Mouse (Mus musculus) retina, adult 2 months (tissue): ENCODE measurements around the gene Tmem63b.

Source experiments
- DNase-seq: peaks from one replicate; pipeline ENCODE4 v3.0.0-alpha.2; 2012; ENCODE audit warnings: low read depth, low spot score

Gene Tmem63b

DNA sequence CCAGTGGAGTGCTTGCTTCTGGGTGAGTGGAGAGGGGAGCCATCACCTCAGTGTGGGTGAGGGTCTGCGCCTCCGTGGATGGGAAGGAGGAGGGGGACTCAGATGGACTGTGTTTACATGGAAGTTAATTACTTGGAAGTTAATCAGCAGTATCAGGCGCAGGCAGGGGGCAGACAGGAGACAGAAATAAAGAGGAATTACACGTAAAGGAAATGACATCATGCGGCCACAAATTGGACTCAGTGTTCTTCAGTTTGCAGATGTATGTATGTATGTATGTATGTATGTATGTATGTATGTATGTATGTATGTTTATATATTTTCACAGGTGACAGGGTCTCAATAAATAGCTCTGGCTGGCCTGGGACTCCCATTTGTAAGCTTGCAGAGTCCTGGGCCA, 20.1 kb upstream of the Tmem63b start:
- DNase-seq, result no peak

DNA sequence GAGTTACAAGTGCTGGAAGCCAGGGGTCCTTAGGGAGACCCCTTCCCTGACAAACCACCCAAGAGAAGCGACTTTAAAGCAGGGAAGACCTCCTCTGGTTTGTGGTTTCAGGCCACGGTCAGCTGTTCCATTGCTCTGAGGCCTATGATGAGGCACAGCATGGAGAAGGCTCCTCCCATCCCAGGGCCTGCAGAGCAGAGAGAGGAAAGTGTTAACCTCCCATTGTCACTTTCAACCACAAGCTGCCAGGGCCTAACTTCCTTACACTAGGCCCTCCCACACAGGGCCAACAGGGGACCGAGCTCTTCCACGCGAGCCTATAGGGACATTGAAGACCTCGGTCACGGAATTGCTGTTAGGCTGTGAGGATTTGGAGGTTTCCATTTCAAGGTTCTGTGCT, 16.5 kb upstream of the Tmem63b start:
- DNase-seq, result no peak

DNA sequence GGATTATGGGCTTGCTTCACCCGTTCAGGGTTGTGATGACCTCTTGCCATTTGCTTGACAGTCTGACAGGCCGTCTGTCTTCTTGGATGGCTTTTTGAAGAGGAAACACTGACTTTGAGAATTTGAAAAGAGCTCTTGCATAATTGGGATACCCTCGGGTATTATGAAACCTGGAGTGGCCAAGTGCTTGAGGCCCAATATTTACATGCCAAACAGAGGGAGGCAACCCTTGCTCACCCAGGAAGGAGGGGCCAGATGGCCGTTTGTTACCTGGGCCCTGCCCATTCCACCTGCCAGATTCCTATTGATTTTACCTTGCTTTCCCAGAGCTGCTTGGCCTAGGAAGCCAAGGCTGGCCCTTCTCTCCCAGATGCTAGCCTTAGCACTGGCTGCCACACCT, 15.5 kb upstream of the Tmem63b start:
- no peak for DNase-seq

DNA sequence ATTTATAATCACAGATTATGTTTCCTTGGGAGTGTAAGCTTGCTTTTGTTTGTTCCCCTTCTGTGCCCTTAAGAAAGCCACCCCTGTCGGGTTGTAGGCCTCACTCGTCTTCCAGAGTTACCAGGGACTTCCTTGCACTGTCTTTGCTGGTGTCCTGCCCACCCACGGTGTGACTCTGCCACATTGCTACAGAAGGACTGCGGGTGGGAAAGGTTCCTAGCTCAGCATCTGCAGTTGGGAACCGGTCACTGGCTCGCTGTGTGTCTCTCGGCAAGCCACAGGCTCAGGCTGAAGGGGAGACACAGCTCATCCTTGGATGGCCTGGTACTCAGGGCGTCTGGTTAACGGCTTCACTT, 14.5 kb upstream of the Tmem63b start:
- no peak for DNase-seq

DNA sequence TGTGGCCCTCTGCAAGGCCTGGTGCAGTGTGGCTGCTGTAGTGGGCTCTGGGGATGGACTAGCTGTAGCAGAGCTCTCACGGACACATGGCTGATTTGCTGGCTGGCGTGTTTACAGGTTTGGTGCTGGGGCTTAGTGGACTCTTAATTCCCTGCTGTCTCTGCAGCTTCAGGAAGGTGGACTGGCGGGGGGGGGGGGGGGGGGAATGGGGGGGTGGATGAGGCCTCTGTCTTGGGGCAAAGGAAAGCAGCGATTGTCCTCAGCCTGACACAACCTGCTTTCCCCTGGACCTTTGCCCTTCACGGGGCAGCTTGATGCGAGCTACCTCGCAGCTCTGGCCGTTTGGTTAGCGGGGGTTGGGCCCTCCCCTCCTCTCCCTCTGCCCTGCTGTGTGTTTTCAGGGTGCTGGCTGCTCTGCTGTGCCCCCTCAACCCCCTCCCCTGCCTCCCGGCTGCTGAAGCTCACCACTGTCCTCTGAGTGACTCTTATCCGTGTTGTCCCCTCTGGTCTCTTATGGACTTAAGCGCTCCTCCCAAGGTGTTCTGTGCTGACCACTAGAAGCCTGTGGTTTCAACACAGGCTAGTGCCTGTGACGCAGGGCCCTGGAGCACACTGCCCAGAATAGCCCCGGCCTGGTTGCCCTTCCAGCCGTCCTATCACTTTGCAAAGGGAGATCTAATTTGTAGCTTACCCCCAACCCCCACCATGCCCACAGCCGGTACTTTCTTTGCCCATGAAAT, 14.0 kb upstream of the Tmem63b start:
- peak; percentile 74 for DNase-seq

DNA sequence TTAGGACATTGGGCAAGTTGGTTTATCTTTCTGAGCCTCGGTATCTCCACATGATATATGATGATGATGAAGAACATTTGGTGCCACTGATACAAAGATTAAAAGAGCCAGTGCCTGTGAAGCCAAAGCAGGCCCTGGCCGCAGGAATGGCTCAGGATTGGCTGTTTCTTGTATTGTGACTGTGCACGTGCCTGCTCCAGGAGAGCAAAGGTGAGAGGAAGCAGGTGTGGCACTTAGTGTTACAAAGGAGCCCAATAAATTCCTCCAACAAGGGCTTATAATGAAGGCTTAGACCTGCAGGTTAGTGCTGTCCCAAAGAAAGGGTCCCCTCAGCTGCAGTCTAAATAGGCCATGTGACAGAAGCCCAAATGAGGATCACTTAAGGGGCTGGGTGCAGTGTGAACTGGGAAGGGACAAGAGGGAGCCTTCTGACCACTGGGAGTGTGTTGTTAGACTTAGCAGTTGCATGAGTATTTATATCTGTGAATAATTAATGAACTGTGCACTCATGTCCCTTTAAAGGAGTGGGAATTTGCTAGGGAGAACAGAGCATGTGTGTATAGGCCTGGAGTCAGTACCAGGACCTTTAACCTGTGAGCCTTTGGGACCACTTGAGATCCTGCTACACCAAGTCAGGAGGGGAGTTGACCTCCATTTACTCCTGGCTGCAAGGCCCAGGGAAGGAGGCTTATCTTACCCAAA, 12.5 kb upstream of the Tmem63b start:
- no peak for DNase-seq

DNA sequence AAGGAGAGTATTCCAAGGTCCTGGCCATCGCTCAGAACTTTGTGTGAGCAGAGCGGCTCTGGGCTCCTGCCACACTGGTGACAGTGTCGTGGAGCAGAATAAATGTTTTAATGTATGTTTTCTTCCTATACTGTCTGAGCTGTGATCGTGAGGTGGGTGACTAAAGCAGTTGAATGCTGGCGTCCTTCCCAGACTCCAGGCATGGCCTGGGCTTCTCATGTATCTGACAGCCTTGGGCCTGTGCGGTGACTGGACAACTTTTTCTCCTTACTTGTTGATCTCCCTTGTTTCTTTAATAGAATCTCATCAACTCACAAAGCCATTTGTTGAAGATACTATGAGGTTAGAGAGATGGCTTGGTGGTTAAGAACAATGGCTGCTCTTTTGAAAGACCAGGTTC, 11.7 kb upstream of the Tmem63b start:
- no peak for DNase-seq

DNA sequence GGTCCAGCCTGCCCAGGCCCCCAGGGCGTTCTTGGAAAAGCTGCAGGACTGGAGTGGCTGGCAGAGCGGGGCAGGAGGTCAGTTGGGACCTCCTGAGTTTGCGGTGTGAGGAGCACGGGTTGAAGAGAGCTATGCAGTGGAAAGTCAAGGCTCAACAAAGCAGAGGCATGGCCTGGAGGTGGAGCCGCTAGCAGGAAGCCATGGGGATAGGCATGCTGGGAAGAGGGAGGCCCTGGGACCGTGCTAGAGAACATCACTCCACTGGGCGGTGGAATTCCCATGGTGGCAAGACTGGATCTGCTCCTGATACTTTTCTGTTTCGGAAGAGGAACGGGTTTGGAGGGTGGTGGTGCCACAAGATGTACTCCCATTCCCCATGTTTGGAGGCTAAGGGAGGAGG, 10.3 kb upstream of the Tmem63b start:
- no peak for DNase-seq

DNA sequence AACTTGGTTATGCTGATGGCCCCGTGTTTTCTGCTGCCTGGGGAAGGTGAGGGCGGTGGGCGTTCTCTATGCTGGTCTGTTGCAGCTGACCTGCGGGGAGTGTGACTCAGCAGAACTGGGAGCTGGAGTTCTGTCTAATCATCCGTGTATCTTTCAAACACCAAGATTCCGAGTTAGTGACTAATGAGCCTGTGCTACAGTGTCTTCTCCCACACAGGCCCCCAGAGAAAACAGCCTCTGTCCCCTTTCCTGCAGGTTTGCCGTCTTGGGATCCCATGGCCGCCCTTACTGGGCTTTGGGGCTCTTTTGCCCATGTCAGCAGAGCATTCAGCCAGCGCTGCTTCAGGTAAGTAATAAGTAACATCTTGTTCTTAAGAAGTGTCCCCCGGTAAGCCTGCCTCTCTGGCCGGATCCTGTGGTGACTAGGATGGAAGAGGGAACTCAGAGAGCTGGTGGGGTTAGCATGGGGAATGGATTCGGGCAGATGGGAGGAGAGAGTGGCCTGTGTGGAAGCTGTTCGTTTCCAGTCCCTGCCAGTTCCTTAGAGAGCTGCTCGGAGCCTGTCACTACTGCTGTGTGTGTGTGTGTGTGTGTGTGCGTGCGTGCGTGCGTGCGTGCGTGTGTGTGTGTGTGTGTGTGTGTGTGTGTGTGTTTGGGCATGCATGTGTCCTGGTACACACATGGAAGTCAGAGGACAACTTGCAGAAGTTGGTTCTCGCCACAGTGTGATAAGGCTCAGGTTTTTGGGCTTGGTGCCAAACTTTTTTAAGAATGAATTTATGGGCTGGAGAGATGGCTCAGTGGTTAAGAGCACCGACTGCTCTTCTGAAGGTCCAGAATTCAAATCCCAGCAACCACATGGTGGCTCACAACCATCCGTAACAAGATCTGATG, 8.8 kb upstream of the Tmem63b start:
- DNase-seq, result no peak

DNA sequence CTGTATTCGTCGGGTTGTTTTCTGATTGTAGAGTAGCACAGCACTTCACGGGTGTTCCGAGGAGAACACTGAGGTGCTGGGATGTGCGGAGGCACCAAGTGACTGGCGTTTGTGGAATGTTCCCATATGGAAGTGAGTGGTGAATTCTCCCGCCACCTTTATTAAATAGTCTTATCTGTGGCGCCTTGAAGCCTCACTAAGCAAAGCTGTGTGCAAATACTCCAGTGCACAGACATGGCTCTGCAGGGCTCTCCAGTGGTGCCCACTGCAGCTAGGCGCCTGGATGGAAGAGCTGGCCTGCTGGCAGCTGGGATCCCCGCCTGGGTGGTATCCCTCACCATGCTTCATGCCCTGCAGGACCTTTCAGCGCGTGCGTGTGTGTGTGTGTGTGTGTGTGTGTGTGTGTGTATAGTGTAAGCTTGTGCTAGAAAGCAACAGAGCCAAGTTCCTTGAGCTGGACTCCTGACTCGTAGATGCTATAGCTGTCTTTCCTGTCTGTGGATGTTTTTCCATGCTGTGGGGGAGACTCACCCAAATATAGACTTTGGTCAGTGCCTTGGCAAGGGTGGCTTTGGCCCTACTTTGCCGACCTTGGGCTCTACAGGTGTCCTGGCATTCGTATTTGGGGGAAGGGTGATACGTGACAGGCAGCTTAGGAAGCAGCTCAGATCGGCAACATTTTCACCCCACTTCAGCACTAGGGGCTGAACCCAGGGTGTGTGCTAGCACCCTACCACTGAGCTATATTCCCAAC, 7.3 kb upstream of the Tmem63b start:
- DNase-seq, result no peak

DNA sequence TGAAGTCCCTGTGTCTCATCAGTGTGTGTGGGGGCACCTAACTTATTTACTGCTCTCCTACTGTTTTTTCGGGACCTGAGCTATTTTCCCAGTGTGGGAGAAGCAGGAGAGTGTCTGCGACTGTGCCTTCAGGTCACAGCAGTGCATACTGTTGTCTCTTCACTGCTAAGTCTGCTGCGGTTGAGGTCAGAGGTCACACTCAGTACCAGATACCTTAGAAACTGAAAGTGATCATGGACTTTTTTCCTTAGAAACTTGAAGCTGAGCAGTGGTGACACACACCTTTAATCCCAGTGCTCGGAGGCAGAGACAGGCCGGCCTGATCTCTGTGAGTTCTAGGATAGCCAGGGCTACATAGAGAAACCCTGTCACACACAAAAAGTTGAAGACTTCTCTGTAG, 5.5 kb upstream of the Tmem63b start:
- DNase-seq, result no peak

DNA sequence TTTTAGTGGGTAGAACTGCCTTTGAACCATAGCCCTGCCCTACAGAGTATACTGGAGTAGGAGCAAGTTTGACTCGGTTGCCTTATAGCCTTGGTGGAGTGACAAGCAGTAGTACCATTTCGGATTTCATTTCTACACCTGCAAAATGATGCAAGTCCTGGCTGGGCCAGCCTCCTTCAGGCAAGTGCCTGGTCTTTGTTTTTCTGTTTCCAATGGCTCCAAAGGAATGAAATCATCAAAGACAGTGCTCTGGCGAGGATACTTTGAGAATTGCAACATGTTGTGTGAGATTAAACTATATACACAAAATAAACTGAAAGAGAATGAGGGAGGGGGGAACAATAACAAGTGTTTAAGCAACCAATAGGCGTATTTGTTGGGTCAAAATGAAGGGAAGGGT, 3.3 kb upstream of the Tmem63b start:
- DNase-seq, result no peak

DNA sequence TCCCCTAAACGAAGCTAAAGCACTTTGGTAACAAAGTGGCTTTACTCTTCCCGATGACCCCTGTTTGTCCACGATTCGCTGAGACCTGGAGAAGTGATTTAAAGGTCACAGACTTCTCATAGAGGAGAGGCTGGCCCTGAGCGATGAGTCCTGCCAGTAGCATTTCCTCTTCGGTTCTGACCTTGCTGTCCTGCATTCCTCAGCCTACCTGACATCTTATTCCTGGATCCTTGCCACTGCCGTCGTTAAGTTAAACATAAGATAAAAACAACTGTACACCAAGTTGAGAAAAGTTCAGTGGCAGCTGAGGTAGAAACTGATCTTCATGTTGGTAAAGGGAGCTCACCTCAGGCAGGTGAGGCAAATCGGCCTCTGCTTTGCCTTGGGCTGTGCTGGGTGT, 2.4 kb upstream of the Tmem63b start:
- DNase-seq, result no peak

DNA sequence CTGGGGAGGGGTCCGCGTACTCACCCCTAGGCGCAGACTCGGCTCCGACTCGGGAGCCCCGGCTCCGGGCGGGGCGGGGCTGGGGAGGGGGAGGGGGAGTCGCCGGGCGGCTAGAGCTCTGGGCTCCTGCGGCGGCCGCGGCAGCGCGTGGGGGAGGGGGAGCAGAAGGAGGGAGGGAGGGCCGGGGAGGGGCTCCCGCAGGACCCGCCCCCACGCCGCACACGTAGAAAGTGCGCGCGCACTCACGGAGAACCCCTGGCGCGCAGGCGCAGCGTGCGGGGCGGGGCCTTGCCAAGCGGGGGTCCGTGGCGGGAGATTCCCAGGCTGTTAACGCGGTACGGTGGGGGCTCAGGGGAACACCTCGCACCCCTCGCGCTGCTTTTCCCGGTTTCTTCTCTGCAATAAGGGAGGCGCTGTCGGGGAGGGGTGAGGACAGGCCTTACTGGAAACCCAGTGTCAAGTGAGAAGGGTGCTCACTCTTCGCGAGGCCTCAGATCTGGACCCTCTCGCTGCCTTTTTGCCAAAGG, 549 bp downstream of the Tmem63b start, which contains the start of gene Mrpl14:
Mrpl14 (plus strand) TSS at position 230 of the 527 bp plus-strand sequence.
- peak; percentile 91 for DNase-seq

DNA sequence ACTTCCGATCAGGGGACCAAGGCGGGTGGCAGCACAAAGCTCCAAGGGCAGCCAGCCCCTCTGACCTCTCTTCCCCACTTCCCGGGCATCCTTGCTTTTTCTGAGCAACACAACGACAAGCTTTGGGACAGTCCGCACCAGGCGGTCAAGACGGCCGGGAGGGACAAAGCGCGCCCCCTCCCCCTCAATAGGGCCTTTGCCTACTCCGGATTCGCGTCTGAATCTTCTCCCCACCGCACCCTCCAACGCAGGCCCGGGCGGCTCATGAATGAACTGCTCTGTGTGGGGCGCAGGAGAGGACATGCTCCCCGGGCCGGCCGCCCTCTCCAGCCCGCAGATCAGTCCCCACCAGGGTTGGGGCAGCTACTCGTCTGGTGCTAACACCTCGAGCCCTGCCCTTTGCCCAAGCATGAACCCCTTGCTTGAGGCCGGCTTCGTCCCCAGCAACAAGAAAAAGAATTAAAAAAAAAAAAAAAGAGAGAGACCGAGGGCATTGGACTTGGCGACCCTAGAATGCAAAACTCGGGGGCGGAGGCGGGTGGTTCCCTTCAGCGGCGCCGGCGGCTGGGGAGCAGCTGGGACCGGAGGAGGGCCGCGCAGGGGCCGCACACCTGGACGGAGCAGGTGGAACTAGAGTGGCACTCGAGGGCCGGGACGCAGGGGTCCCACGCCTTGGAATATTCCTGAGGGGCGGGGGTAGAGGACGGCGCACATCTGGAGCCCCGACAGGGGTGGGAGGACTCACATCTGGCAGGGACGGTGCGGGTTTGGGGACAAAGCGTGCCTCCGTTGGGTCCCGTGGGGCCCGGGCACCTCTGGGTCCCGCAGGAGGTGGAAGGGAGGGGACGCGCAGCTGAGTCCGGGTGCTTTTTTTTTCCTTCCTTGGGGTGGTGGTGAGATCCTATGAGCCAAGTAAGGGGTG, 1.3 kb downstream of the Tmem63b start:
- DNase-seq, result no peak

DNA sequence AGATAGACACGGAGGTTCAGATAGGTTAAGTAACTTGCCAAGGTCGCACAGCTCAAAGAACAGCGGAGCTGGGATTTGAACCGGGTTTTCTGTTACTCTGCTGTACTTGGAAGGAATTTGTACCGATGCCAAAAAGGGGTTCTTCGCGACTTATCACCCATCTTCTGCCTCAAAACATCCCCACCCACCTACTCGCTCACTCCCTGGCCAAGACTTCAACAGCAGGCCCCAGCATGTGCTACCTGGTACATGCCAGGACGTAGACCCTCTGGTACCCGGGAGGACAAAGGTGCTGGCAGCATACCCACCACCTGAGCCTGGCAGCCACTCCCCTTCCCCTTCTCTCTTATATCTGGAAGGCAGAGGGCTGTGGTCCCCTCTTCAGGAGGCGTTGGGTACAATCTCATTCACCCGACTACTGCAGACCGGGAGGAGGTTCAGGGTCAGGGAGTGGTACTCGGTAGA, 2.0 kb downstream of the Tmem63b start:
- DNase-seq, result no peak

DNA sequence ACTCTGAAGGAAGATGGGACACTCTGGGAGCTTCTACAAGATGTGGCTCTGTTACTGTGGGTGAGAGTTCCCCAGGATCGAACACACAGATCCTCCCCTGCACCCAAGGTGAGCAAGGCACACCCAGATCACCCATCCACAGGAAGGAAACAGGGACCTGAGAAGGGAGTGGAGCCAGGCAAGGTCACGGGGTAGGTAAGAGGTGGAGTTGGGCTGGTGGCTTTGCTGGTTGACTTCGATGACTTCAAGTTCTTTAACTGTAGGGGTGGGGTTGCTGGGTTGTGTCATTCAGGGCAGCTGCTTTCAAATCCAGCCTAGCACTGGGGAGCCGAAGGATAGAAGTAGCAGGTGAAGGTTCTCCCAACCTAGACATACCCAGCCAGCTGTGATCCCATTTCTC, 3.9 kb downstream of the Tmem63b start:
- DNase-seq, result no peak

DNA sequence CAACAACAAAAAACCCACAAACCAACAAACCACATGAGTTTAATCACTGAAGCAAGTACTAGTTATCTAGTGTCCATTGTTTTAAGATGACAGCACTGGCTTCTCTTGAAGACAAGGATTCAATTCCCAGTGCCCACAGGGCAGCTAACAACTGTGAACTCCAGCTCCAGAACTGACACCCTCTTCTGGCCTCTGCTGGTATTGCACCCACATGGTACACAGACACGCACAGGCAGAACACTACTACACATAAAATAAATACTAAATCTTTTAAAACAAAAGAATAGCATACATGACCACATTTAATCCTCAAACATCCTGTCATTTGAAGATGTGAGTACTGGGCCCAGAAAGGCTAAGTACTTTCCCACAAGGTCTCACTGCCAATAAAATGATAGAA, 5.1 kb downstream of the Tmem63b start:
- DNase-seq, result no peak

DNA sequence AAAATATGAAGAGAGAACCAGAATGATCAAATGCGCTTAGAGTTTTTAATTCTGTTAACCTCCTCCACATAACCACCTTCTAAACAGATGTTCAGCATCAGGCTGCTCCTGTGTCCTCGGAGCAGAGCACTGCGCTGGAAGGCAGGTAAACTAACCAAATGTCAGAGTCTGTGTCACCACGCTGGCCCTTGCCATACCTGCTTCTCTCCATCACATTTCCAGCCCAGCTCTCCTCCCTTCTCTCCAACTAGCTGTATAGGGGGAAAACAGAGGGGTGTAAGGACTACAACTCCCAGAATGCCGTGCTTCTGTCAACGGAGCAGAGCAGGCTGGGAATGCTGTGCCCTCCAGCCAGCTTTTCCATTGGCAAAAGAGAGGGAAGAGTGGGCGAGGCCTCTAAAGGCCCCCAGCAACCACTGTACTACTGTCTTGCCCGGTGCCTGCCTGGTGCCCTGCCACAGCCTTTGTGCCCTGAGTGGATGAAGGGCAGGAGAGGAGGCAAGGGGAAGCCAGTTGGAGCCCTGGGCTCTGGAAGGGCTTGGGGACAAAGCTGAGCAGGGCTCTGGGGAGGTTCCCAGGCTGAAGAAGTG, 6.2 kb downstream of the Tmem63b start:
- DNase-seq, result no peak

DNA sequence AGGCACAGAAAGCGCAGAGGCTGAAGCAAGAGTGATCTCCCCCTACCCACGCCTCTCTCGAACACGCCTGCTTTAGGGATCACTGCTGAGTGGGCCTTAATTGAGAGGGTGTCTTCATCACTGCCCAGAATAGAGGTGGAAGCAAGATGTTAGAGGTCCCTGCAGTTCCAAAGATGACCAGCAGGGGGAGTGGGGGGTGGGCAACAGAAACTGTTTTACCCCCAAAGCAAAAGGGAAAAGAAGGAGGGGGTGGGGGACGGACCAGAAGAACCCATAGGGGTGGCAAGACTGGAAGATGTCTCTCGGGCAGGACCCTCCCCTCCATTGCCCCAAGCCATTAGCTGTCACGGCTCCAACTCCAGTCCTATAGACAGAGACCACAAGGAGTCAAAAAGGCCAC, 8.6 kb downstream of the Tmem63b start:
- no peak for DNase-seq
